Mouse (Mus musculus) MEL (cell line): ENCODE measurements around the gene Ube2g1. TPM values are rescaled to one million over a fixed set of nuclear protein-coding genes. Genes with fewer than 3 reads are reported as not detected.
A peak's percentile ranks its signal among the peaks of the same experiment; 100 is the strongest.

ENCODE experiments used
- DNase-seq: peaks from one replicate; pipeline ENCODE4 v3.0.0; 2011; ENCODE audit warnings: low read depth, low spot score
- H3K27ac ChIP-seq: 2 replicates; pipeline ENCODE4 v1.5.1; 2012; ENCODE audit warnings: low read depth, mild to moderate bottlenecking, control low read depth, low read length, moderate library complexity; ENCODE audit not compliant: control insufficient read depth
- H3K27me3 ChIP-seq, 2 experiments: fragments of 150-350 bp in 1 of 2; sonication (generic) in 1 of 2; 2 replicates each; pipeline ENCODE4 v1.6.1; 2012; ENCODE audit warnings: low read length in 2 of 2, mild to moderate bottlenecking in 2 of 2, improper control_type of control experiment in 1 of 2, moderate library complexity in 1 of 2; ENCODE audit not compliant: insufficient read depth in 2 of 2, control insufficient read depth in 1 of 2
- H3K36me3 ChIP-seq, 2 experiments: 2 replicates each; pipeline ENCODE4 v1.6.1; 2012 to 2014; ENCODE audit warnings: low read length in 2 of 2, improper control_type of control experiment in 1 of 2, inconsistent platforms in 1 of 2, mild to moderate bottlenecking in 1 of 2; ENCODE audit not compliant: insufficient read depth in 2 of 2, control insufficient read depth in 1 of 2
- H3K4me1 ChIP-seq, 2 experiments: fragments of 150-350 bp in 1 of 2; sonication (generic) in 1 of 2; 2 replicates each; pipeline ENCODE4 v1.6.1; 2012; ENCODE audit warnings: low read length in 2 of 2, improper control_type of control experiment in 1 of 2, mild to moderate bottlenecking in 1 of 2; ENCODE audit not compliant: insufficient read depth in 2 of 2, control insufficient read depth in 1 of 2
- H3K4me3 ChIP-seq, 2 experiments: fragments of 150-350 bp in 1 of 2; sonication (generic) in 1 of 2; 2 replicates each; pipeline ENCODE4 v1.5.1; 2012; ENCODE audit warnings: low read depth in 2 of 2, low read length in 2 of 2, mild to moderate bottlenecking in 2 of 2, moderate library complexity in 2 of 2, control low read depth in 1 of 2, improper control_type of control experiment in 1 of 2; ENCODE audit not compliant: control insufficient read depth in 1 of 2, insufficient read depth in 1 of 2
- H3K79me2 ChIP-seq: 2 replicates; pipeline ENCODE4 v1.6.1; 2012; ENCODE audit warnings: mild to moderate bottlenecking, low read length, moderate library complexity; ENCODE audit not compliant: control insufficient read depth, poor library complexity, insufficient read depth
- H3K9ac ChIP-seq: 2 replicates; pipeline ENCODE4 v1.6.1; 2012; ENCODE audit warnings: low read depth, mild to moderate bottlenecking, control low read depth, low read length, moderate library complexity; ENCODE audit not compliant: control insufficient read depth, poor library complexity, severe bottlenecking
- H3K9me3 ChIP-seq: fragments of 150-350 bp; sonication (generic); replicated peaks from 2 replicates; pipeline ENCODE4 v1.6.1; 2012; ENCODE audit warnings: mild to moderate bottlenecking, low read length, improper control_type of control experiment, moderate library complexity; ENCODE audit not compliant: insufficient read depth
- BHLHE40 ChIP-seq: IDR thresholded peaks from 2 replicates; pipeline ENCODE4 v1.6.1; 2012; ENCODE audit warnings: low read depth, mild to moderate bottlenecking, inconsistent platforms, low read length, improper control_type of control experiment, borderline replicate concordance
- CHD2 ChIP-seq: IDR thresholded peaks from 2 replicates; pipeline ENCODE4 v1.6.1; 2011; ENCODE audit warnings: low read length, improper control_type of control experiment
- E2F4 ChIP-seq: IDR thresholded peaks from 2 replicates; pipeline ENCODE4 v1.6.1; 2011; ENCODE audit warnings: low read depth, low read length, improper control_type of control experiment, borderline replicate concordance
- ELF1 ChIP-seq: IDR thresholded peaks from 2 replicates; pipeline ENCODE4 v1.6.1; 2014; ENCODE audit warnings: low read depth, mild to moderate bottlenecking, inconsistent platforms, low read length, improper control_type of control experiment, moderate library complexity
- EP300 ChIP-seq, 2 experiments: IDR thresholded peaks; 2 replicates each; pipeline ENCODE4 v1.6.1; 2011; ENCODE audit warnings: improper control_type of control experiment in 2 of 2, low read length in 2 of 2, low read depth in 1 of 2, mild to moderate bottlenecking in 1 of 2
- ETS1 ChIP-seq: IDR thresholded peaks from 2 replicates; pipeline ENCODE4 v1.6.1; 2012; ENCODE audit warnings: low read depth, mild to moderate bottlenecking, inconsistent platforms, low read length, improper control_type of control experiment, moderate library complexity
- GABPA ChIP-seq: IDR thresholded peaks from 2 replicates; pipeline ENCODE4 v1.6.1; 2012; ENCODE audit warnings: low read depth, mild to moderate bottlenecking, inconsistent platforms, low read length, improper control_type of control experiment, moderate library complexity
- GATA1 ChIP-seq: IDR thresholded peaks from 2 replicates; pipeline ENCODE4 v1.6.1; 2011; ENCODE audit warnings: low read depth, low read length, improper control_type of control experiment
- HCFC1 ChIP-seq: IDR thresholded peaks from 2 replicates; pipeline ENCODE4 v1.6.1; 2012; ENCODE audit warnings: low read depth, mild to moderate bottlenecking, inconsistent platforms, low read length, improper control_type of control experiment, moderate library complexity
- JUND ChIP-seq: IDR thresholded peaks from 2 replicates; pipeline ENCODE4 v1.6.1; 2011; ENCODE audit warnings: low read depth, mild to moderate bottlenecking, improper control_type of control experiment, low read length
- KAT2A ChIP-seq: conservative IDR thresholded peaks from 2 replicates; pipeline ENCODE4 v1.6.1; 2012; ENCODE audit warnings: low read depth, low read length, improper control_type of control experiment, inconsistent platforms
- MAFK ChIP-seq: IDR thresholded peaks from 2 replicates; pipeline ENCODE4 v1.6.1; 2011; ENCODE audit warnings: low read depth, mild to moderate bottlenecking, low read length, improper control_type of control experiment, borderline replicate concordance
- MAZ ChIP-seq: IDR thresholded peaks from 2 replicates; pipeline ENCODE4 v1.6.1; 2012; ENCODE audit warnings: low read depth, mild to moderate bottlenecking, inconsistent platforms, low read length, improper control_type of control experiment
- MXI1 ChIP-seq: IDR thresholded peaks from 2 replicates; pipeline ENCODE4 v1.6.1; 2011; ENCODE audit warnings: mild to moderate bottlenecking, low read depth, low read length, improper control_type of control experiment
- MYC ChIP-seq: IDR thresholded peaks from 2 replicates; pipeline ENCODE4 v1.6.1; 2011; ENCODE audit warnings: low read depth, mild to moderate bottlenecking, low read length, improper control_type of control experiment, moderate library complexity
- NELFE ChIP-seq: IDR thresholded peaks from 2 replicates; pipeline ENCODE4 v1.6.1; 2011; ENCODE audit warnings: low read depth, low read length, improper control_type of control experiment
- NRF1 ChIP-seq: IDR thresholded peaks from 2 replicates; pipeline ENCODE4 v1.6.1; 2014; ENCODE audit warnings: low read depth, mild to moderate bottlenecking, inconsistent platforms, low read length, improper control_type of control experiment, moderate library complexity; ENCODE audit not compliant: poor library complexity, insufficient read depth, severe bottlenecking
- POLR2A ChIP-seq, 2 experiments: IDR thresholded peaks; 2 replicates each; pipeline ENCODE4 v1.6.1; 2011 to 2012; ENCODE audit warnings: low read length in 2 of 2, mild to moderate bottlenecking in 2 of 2, control low read depth in 1 of 2, improper control_type of control experiment in 1 of 2, low read depth in 1 of 2, moderate library complexity in 1 of 2; ENCODE audit not compliant: control insufficient read depth in 1 of 2, insufficient read depth in 1 of 2, poor library complexity in 1 of 2
- POLR2AphosphoS2 ChIP-seq: IDR thresholded peaks from 2 replicates; pipeline ENCODE4 v1.6.1; 2011; ENCODE audit warnings: low read length, improper control_type of control experiment
- RAD21 ChIP-seq: IDR thresholded peaks from 2 replicates; pipeline ENCODE4 v1.6.1; 2011; ENCODE audit warnings: mild to moderate bottlenecking, low read depth, low read length, improper control_type of control experiment
- RCOR1 ChIP-seq: IDR thresholded peaks from 2 replicates; pipeline ENCODE4 v1.6.1; 2012; ENCODE audit warnings: low read depth, mild to moderate bottlenecking, inconsistent platforms, low read length, improper control_type of control experiment
- SIN3A ChIP-seq: IDR thresholded peaks from 2 replicates; pipeline ENCODE4 v1.6.1; 2012; ENCODE audit warnings: low read length, improper control_type of control experiment, inconsistent platforms
- SMC3 ChIP-seq: IDR thresholded peaks from 2 replicates; pipeline ENCODE4 v1.6.1; 2011; ENCODE audit warnings: low read depth, low read length, improper control_type of control experiment
- TAL1 ChIP-seq: IDR thresholded peaks from 2 replicates; pipeline ENCODE4 v1.6.1; 2012; ENCODE audit warnings: mild to moderate bottlenecking, inconsistent platforms, low read length, moderate library complexity, mixed read lengths
- USF2 ChIP-seq, 2 experiments: IDR thresholded peaks; 2 replicates each; pipeline ENCODE4 v1.6.1; 2011 to 2012; ENCODE audit warnings: improper control_type of control experiment in 2 of 2, low read length in 2 of 2, borderline replicate concordance in 1 of 2, inconsistent platforms in 1 of 2, low read depth in 1 of 2, mild to moderate bottlenecking in 1 of 2; ENCODE audit not compliant: insufficient read depth in 1 of 2
- ZC3H11A ChIP-seq: IDR thresholded peaks from 2 replicates; pipeline ENCODE4 v1.6.1; 2012; ENCODE audit warnings: low read depth, mild to moderate bottlenecking, inconsistent platforms, low read length, improper control_type of control experiment
- ZKSCAN1 ChIP-seq: IDR thresholded peaks from 2 replicates; pipeline ENCODE4 v1.6.1; 2012; ENCODE audit warnings: low read depth, mild to moderate bottlenecking, inconsistent platforms, low read length, improper control_type of control experiment, moderate library complexity
- ZMIZ1 ChIP-seq: IDR thresholded peaks from 2 replicates; pipeline ENCODE4 v1.6.1; 2012; ENCODE audit warnings: low read depth, mild to moderate bottlenecking, inconsistent platforms, low read length, improper control_type of control experiment, moderate library complexity
- ZNF384 ChIP-seq: IDR thresholded peaks from 2 replicates; pipeline ENCODE4 v1.6.1; 2012; ENCODE audit warnings: low read depth, mild to moderate bottlenecking, inconsistent platforms, low read length, improper control_type of control experiment
- polyA plus RNA-seq, 2 experiments: library from polyadenylated mRNA; stranded (reverse) in 1 of 2; unstranded in 1 of 2; fragments of >175 nt in 1 of 2; fragments of >200 nt in 1 of 2; gene quantifications; 2 replicates each; pipeline versions ENCODE4 v1.2.1 to v1.2.4; 2012; ENCODE audit warnings: low replicate concordance in 2 of 2, low read depth in 1 of 2; ENCODE audit not compliant: insufficient read length in 2 of 2, insufficient read depth in 1 of 2, missing spikeins in 1 of 2
- total RNA-seq: library from RNA; depleted of rRNA; stranded (reverse); fragments of 300-350 nt; gene quantifications from 2 replicates; pipeline ENCODE4 v1.2.3, GENCODE M21; 2012

Gene Ube2g1
- total and polyA plus RNA-seq, 3 experiments = 26.6 to 38.1 (median 38.0) TPM

GRCm38 (mm10) chr11:72664641-72665040 is 57.6 kb downstream of the Ube2g1 start:
- peaks cover 8 to 13% of the 10 kb centered on the region in 2 experiments for H3K4me1 ChIP-seq
- H3K79me2 ChIP-seq = peaks cover 9% of the 10 kb centered on the region
- TF ChIP-seq JUND = no peak
- no peak for TF ChIP-seq MAFK
- no peak for TF ChIP-seq MXI1
- 0 out of 2 replicates have a peak, but pooled peaks have one; percentile 28 for TF ChIP-seq ELF1
- no peak for TF ChIP-seq SMC3
- 0 out of 2 replicates have a peak, but pooled peaks have one; percentile 20 for TF ChIP-seq RCOR1
- TF ChIP-seq POLR2A (IDR thresholded peaks at IDR 0.05; ENCODE audit: control insufficient read depth in 1 of 2, insufficient read depth in 1 of 2, low read depth in 1 of 2, low read length in 2 of 2, poor library complexity in 1 of 2) = no peak
- TF ChIP-seq GATA1 = peak; percentile 30; the same call in 1 of the 2 replicates
- TF ChIP-seq ZNF384 = no peak
- TF ChIP-seq KAT2A = no peak
- no peak for TF ChIP-seq E2F4
- no peak for TF ChIP-seq ZC3H11A
- no peak for TF ChIP-seq MYC
- no peak for TF ChIP-seq NELFE
- peak; percentile 22; the same call in 1 of the 2 replicates for TF ChIP-seq SIN3A
- TF ChIP-seq POLR2AphosphoS2 = no peak
- no peak for TF ChIP-seq NRF1
- no peak for TF ChIP-seq GABPA
- no peak for TF ChIP-seq ZKSCAN1
- peak in 1 of 2 experiments; percentile 35; a peak in 1 of 4 replicates for TF ChIP-seq EP300 (IDR thresholded peaks at IDR 0.05; ENCODE audit: low read depth in 1 of 2, low read length in 2 of 2)
- TF ChIP-seq USF2 (IDR thresholded peaks at IDR 0.05; ENCODE audit: borderline replicate concordance in 1 of 2, insufficient read depth in 1 of 2, low read depth in 1 of 2, low read length in 2 of 2) = no peak
- TF ChIP-seq ETS1 = peak; percentile 69
- TF ChIP-seq MAZ = no peak
- no peak for TF ChIP-seq ZMIZ1
- no peak for TF ChIP-seq TAL1
- TF ChIP-seq CHD2 = no peak
- no peak for TF ChIP-seq BHLHE40
- TF ChIP-seq RAD21 = no peak
- no peak for TF ChIP-seq HCFC1
- H3K27ac ChIP-seq = no peak overlapping the region; the same call in 1 of the 2 replicates
- no peak overlapping the region for H3K9ac ChIP-seq
- H3K4me3 ChIP-seq = no peak overlapping the region
- H3K9me3 ChIP-seq = no peaks in the 10 kb centered on the region
- H3K27me3 ChIP-seq = no peaks in the 10 kb centered on the region
- peak; percentile 60 for DNase-seq
- peaks cover 0 to 27% of the 10 kb centered on the region in 2 experiments; a peak in 3 of 4 replicates for H3K36me3 ChIP-seq
